Mouse (Mus musculus) kidney, postnatal 14 days (tissue): ENCODE measurements at regions not wholly inside any gene's neighbourhood (a gene's known extent, or its start where the extent isn't known, plus 50 kb on each side); places are given as distances from the start of the nearest gene placed in this dataset.
"Not testable (repeated sequence)": the region's sequence is repeated elsewhere in the genome, so short reads cannot be mapped to it uniquely, and the experiment has no call there.

Source experiments
- DNase-seq: peaks from one replicate; pipeline ENCODE4 v3.0.0; 2022; ENCODE audit warnings: mixed read lengths

- peak; percentile 24 for DNase-seq
Observed at GRCm38 (mm10) chr10:96685991-96686601, 69.3 kb downstream of the Btg1 start.

- DNase-seq, result peak; percentile 86
Observed at GRCm38 (mm10) chr10:96686659-96687440, 70.0 kb downstream of the Btg1 start.

DNA sequence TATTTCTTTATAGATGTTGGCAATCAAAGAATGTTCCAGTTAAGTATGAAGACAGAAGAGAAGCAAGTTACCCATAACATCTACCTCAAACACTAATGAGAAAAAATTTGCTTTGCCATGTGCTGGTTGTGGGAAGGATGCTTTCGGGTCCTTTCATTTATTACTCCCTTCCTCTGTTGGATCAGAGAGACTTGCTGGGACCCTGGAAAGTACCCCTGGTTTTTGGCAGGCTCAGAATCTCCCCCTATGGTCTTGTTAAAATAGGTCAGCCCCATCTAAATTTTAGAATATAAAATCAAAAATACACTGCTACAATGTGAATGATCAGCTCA, 70.6 kb downstream of the Btg1 start:
- DNase-seq, result no peak

GRCm38 (mm10) chr10:96689976-96690867, 73.4 kb downstream of the Btg1 start:
- no peak for DNase-seq

DNA sequence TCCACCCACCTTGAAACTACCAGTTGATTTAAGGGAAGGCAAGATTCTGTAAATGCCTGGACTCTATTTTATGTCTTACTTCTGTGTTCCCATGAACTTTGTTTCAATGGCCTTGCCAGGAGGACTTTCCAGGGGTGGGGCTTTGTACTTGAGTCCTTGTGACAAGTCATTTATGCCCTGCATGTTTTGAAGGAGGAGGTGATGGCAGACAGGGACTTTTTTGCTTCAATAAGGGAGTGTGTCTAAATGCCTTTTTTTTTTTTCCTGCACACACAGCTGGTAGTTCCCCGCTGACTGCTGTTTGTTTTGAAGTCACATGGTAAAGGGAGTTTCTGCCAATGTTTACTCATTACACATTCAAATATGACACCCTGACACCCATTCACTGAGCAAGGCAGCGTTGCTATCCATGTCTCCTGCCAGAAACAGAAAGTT, 74.1 kb downstream of the Btg1 start:
- DNase-seq, result peak; percentile 63

GRCm38 (mm10) chr10:96691319-96691870, 74.6 kb downstream of the Btg1 start:
- no peak for DNase-seq

GRCm38 (mm10) chr10:96692821-96693220, 76.0 kb downstream of the Btg1 start:
- DNase-seq, result no peak

DNA sequence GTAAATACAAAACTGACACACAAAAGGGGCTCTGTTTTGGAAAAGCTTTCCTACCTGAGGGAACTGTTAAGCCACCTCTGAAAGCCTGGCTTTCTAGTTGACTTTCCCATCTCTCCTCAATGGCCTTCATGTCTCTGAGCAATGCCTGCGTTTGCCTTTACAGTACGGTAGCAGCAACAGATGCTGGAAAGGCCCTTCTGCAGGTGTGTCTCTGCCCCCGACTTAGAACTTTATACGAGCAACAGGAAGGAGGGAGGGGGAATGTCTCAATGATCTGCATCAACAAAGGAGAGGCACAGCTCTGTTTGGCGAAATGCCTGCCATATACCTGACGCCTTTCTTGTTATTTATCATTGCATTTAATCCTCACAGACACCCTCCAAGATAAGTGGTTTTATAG, 77.0 kb downstream of the Btg1 start:
- DNase-seq, result no peak

- DNase-seq, result no peak
Observed at GRCm38 (mm10) chr10:96696571-96696970, 79.8 kb downstream of the Btg1 start.

- DNase-seq, result peak; percentile 64
Observed at GRCm38 (mm10) chr10:96697781-96698180, 81.0 kb downstream of the Btg1 start.

- no peak for DNase-seq
Observed at GRCm38 (mm10) chr10:96706656-96707055, 89.8 kb downstream of the Btg1 start.

DNA sequence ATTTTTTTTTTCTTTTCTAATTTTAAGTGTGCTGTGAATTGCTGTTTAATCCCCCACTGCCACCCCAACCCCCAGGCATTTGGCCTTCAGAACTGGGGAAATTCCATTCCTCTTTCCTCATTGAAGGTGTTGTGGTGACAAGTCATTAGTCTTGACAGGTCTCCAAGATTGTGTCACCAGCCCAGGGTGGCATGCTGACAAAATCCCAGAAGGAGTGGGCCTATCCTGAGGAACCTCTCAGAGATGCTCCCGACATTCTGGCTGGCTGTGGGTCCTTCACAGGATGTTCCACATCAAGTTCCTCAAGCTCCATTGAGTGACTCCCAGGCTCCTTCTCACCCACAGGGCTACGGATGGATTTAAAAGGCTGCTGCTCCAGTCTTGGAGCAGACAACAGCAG, 91.7 kb downstream of the Btg1 start:
- no peak for DNase-seq

- no peak for DNase-seq
Observed at GRCm38 (mm10) chr10:96709698-96710356, 93.0 kb downstream of the Btg1 start.

- DNase-seq, result no peak
Observed at GRCm38 (mm10) chr10:96711993-96712392, 95.2 kb downstream of the Btg1 start.

DNA sequence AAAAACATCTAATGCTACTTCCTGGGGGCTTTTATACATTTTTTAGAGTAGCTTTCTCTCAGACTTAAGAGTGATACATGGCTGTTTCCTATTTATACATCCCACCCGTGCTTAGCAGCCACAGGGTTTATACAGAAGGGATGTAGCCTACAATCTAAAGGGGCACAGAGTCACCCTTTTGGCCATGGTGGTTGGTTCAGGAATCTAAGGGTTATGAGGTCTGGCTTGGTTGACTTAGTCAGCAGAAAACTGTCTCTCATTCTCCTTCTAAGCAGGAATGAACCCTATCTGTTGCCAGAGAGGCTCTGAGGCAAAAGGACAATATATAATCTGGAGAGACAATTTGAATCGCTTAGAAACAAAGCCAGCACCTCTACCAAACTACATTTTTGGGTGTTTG, 97.9 kb downstream of the Btg1 start:
- no peak for DNase-seq

- no peak for DNase-seq
Observed at GRCm38 (mm10) chr10:96717281-96717680, 100.5 kb downstream of the Btg1 start.

DNA sequence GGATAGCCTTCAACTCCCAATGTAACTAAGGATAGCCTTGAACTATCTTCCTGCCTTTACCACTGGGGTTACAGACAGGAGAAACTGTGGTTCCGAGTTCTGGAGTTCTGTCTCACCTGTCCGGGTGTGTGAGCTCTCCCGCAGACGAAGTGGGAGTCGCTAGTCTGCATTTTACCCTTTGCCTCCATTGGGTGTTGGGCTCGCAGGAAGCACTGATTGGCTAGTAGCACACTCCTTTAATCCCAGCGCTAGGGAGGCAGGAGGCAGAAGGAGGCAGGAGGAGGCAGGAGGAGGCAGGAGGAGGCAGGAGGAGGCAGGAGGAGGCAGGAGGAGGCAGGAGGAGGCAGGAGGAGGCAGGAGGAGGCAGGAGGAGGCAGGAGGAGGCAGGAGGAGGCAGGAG, 101.9 kb downstream of the Btg1 start:
- DNase-seq, result not testable (repeated sequence)

- peak; percentile 19 for DNase-seq
Observed at GRCm38 (mm10) chr10:96720281-96720711, 103.5 kb downstream of the Btg1 start.

DNA sequence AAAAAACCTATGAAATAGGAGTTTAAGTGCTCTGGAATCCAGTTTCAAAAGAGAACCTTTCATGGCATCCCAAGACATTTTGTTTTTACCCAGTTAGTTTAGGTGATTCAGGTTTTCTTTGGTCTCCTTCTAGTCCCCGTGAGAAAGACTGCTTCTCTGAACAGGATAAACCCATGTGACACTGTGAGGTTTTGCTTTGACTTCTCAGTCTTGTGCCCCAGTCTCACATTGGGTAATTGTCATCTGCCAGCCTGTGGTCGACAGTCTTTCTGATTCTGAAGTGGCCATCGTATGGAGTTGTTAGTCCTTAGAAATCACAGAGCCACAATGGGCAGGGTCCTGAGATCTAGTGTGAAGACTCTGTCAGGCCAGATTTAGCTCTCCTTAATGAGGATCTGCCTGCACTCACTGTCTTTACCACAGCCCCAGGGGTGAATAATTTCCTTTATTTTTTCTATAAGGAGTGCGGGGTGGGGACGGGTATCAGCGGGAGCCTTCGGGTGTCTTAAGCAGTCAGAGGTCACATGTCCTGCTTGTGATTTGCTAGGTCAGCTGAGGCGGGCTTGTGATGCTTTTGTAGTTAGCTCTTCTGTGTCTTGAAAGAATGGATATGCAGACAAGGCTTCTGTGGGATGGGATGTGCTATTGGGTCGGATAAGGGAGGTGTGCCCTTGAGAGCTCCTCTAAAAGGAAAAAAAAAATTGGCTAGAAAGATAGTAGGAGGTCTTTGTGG, 104.3 kb downstream of the Btg1 start:
- DNase-seq, result no peak

- DNase-seq, result peak; percentile 78
Observed at GRCm38 (mm10) chr10:96722491-96722890, 105.7 kb downstream of the Btg1 start.

GRCm38 (mm10) chr10:96723071-96723470, 106.3 kb downstream of the Btg1 start:
- DNase-seq, result no peak
